Mouse (Mus musculus) right cerebral cortex, adult 18-20 months (tissue): ENCODE results near the gene Slc7a11.

ENCODE experiments used
- DNase-seq: peaks from one replicate; pipeline ENCODE4 v3.0.0; 2022; ENCODE audit warnings: mixed read lengths

The Slc7a11 gene

DNA sequence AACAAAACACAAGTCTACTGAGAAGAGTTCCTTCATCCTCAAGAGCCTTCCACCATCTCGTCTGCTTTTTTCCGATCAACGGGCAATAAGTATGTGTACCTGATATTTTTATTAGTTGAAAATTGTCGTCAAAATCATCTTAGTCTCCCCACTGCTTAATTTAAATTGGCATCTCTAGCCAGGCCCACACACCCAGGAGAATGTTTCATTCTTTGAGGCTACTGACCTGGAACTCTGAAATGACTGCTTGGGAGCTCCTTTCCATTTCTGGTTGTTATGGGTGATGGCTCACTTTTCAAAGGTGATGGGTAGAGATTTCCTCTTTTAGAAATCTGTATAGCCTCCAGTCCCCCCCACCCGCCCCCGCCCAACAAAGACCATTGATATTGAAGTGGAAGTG lies 54.6 kb downstream of the Slc7a11 start:
- DNase-seq: no peak

DNA sequence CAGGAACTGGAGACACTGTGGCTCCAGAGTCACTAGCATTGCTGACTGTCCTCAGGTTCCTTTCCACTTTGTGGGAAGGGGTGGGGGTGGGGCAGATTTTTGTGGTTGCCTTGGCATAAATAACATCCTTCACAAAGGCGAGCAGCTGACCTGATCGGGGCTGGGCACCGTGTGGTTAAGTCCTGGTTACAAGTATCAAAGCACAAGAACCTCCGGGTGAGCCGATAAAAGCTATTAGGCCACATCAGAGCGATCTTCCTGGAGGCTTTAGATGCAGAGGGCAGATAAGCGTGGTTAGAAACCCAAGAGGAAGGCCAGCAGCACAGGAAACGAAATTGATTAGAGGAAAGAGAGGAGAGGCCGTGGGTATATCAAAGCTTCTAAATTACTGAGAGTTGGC lies 55.1 kb downstream of the Slc7a11 start:
- no peak for DNase-seq

DNA sequence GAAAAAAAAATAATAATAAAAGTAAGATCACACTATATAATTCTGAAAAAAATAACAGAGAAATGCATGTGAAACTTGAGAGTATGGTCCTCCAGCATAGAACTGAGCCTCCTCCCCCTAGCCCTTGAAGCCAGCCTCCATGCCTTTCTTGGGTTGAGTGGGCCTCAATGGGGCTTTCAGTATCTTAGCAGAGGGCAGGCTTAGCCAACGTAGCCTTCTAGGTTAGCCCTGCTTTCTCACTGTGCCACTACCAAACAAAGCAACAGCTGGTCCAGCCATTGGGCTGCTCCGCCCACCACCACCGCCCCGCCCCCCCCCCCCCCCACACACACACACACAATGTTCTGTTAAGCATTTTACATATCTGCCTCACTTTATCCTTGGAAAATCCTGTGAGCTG lies 56.1 kb downstream of the Slc7a11 start:
- no peak for DNase-seq

DNA sequence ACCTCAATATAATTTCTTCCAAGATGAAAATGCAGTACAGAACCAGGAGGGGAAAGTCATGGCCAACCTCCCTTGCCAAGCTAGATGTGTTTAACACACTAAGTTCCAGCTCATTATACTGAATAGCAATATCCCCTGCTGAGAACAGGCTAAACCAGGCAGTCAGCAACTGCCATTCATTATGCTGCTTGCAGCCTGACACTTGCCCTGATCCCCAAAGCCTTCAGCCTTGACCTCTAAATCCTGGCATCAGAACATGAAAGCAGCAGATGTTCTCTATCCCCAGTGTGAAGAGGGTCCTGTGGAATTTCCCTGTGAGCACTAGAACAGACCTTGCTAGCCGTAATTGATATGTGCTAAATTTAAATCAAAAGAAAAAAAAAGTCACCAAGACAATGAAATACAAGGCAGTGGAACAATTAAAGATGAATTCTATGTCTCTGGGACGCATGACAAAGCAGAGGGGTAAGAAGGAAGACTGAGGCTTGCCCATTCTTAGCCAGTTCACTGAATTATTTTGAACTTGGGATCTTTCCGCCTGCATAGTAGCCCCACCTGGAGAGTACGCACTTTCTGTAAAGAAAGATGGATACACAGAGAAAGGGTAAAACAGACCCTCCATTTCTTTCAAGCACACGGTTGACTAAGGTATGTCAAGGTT lies 56.7 kb downstream of the Slc7a11 start:
- no peak for DNase-seq

DNA sequence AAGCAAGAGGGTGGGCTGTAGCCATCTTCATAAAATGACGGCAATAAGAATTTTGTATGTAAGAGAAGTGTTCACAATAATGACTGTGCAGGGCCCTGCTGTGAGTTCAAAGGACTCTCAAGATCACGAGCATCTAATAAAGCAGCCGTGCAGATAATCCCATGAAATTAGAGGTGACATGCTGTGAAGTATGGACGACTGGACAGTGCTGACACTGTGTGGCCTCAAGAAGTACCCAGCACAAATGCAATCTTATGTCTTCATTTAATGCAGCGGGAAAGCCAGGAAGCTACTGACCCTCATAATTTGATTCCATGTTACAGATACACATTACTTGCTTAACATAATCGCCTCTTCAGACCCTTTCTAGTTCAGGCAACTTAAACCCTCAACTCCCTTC lies 57.3 kb downstream of the Slc7a11 start:
- no peak for DNase-seq

DNA sequence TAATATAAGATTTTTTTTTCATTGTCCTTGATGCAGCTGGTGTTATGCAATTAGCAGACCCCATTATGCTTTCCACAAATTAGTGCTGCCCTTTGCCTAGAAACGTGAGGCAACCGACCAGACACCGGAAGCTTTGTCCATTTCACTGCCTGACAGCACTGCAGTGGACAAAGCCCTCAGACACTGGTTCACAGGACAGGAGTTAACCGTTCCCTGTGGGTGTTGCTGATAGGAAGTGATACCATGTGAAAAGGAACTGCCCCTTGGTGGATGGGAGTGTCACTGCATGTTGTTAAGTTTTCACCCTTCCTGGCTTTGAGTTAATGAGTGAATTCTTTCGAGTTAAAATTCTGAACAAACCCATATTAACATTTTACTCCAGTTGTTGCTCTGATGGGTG lies 60.7 kb downstream of the Slc7a11 start:
- DNase-seq: no peak

DNA sequence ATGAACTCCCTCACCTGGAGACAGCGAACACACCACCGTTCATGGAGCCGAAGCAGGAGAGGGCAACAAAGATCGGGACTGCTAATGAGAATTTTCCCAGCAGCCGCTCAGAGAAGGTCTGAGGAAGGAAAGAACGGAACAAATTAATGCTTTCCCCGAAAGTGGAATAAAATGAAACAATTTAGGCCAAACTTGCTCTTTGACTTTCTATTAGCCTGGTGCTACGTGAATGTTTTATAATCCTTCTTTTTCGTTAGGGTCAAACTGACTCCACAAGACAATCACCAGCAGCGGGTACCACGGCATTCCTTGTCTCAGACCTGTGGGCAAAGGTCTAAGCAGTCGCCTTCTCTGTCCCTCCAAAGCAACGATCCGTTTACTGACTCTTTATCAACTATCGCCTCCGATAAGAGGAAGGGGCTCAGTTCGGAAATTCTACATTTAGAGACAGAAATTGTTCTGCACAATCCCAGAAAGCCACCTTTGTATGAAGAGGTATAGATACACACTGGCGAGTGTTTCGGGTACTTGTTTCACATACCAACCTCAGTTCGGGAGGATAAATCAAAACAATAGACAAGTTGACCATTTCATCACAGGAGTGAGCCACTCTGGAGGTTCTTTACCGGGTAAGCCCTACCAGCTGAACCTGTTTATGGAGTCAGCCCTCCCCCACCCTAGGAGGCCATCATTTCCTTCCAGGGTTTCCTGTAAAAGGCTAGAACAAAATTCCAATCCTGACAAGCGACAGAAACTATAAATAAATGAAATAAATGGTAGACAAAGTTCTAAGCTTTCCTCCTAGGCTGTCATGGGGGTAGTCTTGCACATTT lies 61.3 kb downstream of the Slc7a11 start:
- DNase-seq: peak; percentile 8

DNA sequence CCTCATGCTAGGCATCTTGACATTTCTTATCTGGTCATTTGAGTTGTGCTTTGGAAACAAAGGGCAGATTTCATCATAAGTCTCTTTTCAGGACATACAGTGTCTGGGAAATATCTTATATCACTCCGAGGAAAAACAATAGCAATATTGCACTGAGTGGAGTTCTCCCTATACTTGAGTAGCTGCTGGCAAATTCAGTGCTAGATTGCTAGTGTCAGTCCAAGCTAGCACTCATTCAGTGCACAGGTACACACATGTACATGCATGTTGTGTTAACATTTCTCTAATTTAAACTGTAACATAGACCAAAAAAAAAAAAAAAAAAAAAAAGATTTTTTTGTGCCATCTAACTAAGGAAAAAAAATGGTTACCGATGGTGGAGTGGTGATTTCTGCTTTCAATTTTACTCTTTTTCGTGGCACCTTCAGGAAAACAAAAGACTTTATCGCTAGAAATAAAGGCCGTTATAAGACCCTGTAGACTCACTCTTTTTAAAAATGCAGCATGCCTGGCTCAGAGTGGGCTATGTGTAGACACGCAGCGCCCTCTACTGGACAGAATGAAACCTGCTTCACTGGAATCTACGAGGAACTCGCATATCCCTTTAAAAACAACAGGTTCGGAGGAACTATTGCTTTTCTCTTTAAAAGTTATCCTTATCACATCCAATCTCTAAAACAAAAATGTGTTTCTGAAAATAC lies 62.1 kb downstream of the Slc7a11 start:
- peak; percentile 84 for DNase-seq

DNA sequence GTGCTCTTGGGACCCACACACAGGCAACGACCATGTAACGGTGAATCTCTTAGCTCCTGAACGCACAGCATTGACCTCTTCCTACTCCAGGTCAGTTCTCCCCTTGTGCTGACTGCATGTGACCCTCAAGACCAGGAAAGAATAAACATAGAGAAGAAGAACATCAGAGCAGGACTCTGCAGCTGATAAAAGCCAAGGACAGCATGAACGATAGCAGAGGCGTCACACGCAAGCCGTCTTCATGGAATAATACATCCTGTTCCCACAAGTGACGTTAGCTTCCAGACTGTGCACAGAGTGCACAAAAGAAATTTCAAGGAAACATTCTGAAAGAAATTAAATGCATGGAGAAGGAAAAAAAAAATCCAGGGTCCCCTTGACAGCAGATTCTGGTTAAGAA lies 63.5 kb downstream of the Slc7a11 start:
- DNase-seq: no peak

DNA sequence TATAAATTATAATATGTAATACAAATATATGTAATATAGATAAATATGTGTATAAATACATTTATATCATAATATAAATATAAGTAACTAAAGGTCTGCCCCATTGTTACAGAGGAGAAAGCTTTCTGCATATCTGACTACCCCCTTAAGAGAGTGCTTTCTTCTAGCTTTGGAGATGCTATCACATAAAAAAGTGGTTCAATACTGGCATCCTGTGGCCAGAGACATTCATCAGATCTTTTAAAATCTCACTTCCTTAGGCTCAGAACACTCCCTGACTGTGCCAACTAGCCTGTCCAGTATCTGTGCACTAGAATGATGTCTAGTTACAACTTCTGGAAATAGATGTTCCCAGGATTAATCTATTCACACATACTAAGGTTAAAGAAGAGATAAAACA lies 67.9 kb downstream of the Slc7a11 start:
- DNase-seq: no peak

DNA sequence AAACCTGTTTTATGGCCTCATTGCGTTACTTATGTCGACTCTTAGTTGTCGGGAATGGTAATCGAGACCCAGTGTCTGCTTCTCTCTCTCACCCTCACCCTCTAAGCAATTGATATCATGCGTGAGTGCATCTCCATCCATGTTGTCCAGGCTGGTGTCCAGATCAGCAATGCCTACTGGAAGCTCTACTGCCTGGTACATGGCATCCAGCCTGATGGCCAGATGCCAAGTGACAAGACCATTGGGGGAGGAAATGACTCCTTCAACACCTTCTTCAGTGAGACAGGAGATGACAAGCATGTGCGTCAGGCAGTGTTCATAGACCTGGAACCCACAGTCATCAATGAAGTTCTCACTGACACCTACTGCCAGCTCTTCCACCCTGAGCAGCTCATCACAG lies 73.6 kb downstream of the Slc7a11 start:
- no peak for DNase-seq

DNA sequence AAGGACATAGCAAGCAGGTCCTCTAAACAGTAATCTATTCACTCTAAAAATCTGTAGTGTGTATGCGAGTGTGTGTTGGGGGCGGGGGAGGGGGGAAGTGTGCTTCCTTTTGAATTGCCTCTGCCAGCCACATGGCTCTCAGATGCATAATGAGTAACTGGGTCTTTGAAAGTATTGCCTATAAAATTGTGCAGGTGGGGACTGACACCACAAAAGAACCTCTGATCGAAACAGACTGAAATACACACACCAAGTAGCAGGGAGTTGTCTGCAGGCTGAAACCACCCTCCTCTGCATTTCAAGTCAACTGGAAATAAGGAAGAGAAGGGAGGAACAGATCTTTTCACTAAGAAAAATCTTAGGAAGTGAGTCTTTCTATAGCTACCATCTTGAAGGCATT lies 76.2 kb downstream of the Slc7a11 start:
- DNase-seq: no peak

DNA sequence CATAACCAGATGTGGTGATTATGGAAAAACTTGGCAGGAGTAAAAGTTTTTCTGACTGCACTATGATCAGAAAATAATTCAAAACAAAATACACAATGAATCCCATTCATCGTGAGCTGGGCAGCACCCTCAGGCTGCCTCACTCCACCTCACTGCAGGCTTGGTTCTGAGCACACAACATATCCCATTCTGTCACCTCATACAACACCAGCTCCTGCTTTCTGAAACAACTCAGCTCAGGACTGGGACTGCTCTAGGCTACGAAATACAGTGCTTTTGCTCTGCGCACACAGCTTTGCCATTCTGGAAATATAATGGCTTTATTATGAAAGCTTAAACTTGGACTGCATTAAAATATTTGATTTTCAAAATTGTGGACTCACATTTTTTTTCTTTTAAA lies 79.8 kb downstream of the Slc7a11 start:
- DNase-seq: no peak

DNA sequence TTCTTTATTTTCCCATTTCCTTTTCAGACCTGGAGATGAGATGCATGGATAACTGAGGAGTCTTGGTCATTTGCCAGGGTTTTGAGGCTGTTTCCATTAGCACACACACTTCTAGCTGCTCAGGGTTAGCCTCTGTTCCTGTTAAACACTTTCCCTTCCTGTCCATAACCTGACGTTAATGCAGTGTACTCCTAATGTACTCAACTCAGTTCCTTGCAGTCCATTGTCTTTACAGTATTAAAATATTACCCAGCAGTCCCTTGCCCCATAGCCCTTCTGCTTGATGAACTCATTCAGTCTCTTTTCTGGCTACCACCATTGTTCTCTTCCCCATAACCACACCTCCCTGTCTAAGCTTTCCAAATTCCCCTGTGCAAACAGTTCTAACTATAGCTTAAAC lies 96.3 kb downstream of the Slc7a11 start:
- no peak for DNase-seq

DNA sequence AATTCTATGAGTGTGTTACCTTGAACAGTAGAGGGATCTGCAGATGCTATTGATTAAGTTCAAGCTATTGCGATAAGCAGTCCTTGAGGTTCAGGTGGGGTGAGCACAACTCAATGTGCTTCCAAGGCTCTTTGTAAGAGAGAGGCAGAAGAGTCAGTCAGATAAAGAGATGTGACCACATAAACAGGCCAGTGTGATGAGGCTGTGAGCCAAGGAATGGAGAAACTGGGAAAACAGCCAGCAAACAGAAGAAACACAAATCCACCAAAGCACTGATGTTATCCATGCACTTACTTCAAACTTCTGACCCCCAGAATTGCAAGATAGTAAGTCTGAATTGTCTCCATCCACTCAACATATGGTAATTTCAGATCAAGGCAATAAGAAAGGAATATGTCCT lies 99.0 kb downstream of the Slc7a11 start:
- DNase-seq: no peak

DNA sequence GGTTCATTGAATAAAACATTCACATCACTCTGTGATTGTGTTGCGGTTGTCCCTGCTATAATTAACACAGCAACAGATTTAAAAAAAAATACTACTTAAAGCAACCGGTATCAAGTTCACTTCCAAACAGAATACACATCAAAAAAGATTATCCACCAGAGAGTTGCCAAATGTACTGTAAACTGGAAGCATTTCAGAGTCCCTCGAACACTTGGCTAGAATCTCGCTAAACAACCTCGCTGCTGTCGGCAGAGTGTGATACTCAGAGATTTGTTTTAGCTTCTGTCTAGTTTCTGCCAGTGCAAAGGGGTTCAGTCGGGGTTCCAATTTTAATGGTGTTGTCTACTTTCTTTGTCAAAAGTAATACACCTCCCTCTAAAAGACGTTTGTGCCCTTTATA lies 118.9 kb downstream of the Slc7a11 start:
- no peak for DNase-seq

DNA sequence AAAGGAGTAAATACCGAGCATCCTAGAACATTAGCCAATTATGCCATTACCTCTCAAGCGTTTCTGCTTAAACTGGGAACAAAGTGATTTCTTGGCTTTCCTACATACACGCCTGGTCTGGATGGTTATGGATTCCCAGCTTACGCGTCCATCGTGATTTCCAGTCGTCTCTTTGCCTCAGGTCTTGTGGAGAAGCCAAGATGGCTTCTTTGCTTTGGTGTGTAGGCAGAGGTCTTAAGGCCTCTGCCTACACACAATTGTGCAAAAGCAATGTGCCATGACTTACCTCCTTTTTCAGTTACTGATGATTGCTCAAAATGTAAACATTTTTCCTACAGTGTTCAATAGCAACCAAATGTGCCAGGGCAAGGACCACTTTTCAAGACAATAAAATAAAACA lies 119.5 kb downstream of the Slc7a11 start:
- DNase-seq: no peak

DNA sequence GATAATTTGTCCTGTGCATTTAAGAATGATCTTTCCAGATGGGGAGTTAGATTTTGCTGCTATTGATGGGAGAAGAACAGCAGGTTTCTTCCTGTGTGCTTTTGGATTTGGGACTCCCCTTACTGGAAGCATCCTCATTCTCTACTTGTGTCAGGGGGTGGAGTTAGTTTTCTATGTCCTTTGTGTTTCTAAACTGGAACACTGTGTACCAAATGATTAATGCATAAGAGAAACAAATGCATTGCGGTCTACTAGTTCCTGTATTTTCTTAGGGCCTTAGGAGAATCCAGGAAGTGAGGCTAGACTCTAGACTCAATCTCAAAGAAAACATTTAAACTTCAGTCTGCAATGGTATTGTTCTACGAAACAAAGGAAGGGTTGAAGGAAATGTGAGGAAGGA lies 122.6 kb downstream of the Slc7a11 start:
- no peak for DNase-seq

DNA sequence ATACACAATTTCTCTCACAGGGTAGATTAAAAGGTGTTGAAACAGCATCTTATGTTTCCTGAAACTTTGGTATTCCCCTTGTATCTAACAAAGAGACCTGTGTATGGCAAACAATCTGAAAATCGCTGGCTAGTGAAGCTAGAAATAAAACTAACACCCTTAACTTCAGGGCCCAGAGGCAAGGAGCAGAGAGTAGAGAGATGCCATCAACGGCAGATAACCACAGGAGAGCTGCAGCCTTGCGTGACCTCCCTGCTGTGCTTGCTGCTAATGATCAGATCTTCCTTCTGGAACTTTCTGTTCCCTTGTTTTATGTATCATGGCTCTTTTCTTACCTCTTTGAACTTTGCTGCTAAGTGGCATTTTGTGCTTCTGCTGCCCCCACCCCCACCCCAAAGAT lies 125.3 kb downstream of the Slc7a11 start:
- no peak for DNase-seq

DNA sequence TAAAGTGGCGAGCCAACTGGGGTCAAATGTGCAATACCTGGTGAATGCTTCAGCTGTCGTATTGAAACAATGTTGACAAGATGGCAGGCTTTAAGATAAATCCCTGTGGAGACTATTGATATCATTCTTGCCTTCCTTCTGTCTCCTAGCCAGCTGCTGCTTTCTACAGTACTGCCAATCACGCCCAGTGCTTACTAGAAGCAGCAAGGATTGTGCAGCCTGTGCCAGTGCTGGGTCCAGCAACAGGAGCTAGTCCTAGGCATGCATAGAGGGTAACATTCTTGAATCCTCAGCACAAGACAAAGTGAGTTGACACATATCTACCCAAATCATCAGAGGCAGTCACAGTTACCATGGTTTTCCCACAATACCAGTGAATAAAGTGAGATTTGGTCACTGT lies 129.6 kb downstream of the Slc7a11 start:
- DNase-seq: no peak

DNA sequence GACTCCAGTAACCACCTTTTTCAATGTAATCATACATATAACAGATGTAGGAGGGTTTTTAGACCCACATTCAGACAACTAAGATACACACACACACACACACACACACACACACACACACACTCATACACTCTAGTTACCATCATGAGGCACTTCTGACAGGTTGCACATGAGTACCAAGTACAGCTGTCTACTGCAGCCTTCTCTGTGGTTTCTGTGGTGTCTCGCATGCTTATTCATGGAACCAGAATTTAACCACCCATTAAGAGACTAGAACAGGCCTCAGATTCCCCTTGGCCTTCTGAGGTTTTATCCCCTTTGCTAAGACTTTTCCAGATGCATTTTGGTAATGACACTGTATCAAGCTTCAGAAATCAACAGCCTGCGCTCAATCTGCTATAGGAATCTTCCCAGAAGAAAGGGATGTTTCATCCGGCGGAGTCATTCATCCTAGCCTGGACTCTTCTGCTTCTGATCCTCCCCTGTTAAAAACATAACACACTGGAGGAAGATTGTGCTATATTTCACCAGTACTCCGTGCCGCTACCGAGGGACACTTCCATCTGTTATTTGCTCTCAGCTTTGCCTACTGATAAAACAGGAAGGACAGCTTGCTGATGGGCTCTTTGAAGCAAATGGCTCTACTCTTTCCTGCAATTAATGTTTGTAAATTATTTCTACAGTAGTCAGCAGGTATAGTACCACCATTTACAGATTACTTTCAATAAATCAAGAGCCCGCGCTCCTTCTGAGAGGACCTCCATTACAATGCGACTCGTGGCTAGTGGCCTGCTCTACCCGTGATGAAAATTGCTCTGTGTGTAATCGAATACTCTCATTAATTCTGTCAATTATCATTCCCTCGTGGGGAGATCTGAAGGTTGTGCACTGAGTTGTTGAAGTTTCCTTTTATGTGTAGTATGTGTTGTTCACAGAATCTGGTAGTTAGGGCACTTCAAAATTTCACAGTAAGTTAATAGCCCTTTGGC lies 135.8 kb downstream of the Slc7a11 start:
- no peak for DNase-seq

DNA sequence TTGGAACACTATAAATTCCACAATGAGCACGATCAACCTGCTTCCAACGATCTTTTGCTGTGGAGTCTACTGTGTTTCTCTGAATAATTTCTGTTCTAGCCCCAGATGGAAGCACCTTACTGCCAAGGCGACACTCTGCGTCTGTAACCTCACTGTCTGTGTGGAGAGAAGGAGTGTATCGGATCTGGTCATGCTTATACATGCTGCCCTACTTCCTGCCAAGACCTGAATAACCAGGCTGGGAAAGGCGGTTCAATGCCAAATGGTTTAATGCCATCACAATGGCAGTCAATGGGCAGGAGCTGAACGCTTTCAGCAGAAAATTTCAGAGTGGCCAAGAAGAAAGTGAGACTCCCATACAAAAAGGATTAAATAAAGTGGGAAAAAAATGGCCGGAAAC lies 137.1 kb downstream of the Slc7a11 start:
- DNase-seq: no peak

DNA sequence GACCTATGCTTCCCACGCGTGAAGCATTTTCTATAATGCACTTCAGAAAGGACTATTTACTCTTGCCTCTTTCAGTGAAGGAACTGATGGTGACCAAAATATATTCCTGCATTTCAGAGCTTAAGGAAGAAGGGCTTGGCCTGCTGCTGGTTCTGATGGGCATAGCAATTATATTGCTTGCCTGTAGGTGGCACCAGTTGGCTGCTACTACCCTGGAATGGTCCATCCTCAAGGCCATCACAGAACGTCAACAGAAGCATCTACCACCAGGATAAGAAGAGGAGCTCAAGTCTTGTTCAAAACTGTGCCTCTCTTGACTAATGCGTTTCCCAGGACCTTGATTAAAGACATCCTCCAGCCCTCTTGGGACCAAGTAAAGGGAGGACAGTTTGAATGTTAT lies 139.3 kb downstream of the Slc7a11 start:
- DNase-seq: peak; percentile 29
